Mouse (Mus musculus): ENCODE results near the gene Apof.

The Apof gene

DNA sequence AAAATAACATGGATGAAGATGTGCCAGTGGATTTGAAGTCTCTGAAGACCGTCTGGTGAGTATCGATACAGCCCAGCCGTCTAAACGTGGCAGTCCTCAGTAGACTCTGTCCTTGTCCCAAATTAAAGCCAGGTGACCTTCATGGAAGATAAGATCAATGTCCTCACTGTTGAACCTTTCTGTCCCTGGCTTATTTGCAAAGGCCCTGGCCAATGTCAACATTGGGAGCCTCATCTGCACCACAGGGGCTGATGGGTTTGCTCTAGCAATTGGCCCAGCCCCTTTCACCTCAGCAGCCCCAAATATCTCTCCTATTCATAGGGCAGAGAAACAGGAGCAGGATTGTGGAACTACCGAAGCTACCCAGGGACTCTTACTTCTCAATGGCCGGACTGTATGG is at the start of gene Apof:
TSS of gene Apof (plus strand) at position 301 of the 400 bp plus-strand sequence.
- no peak for DNase-seq

DNA sequence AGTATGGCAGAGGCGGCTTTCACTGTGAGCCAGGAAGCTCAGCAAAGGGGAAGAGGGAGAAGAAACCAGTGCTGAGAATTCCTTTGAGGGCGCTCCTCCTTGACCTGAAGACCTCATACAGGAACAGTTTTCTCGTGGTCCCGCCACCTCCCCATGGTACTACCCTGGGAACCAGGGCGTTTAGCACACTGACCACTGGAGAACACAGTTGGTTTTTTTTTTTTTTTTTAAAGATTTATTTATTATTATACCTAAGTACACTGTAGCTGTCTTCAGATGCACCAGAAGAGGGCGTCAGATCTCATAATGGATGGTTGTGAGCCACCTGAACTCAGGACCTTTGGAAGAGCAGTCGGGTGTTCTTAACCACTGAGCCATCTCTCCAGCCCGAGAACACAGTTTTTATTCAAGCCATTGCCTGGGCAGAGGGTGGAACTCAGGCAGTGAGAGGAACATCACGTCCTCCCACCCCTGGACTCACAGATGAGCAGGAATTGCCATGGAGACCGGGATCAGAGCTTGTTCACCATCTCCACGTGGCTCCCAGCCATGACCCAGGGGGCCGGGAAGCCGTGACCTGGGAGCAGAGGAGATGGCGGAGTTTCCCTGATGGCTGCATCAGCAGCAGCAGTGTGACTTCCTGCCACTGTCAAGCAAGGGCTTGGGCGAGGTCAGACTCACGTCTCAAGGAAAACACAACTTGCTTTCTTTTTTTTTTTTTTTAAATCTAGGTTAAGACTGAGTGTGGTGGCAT is 46.8 kb upstream of the Apof start:
- no peak for DNase-seq

DNA sequence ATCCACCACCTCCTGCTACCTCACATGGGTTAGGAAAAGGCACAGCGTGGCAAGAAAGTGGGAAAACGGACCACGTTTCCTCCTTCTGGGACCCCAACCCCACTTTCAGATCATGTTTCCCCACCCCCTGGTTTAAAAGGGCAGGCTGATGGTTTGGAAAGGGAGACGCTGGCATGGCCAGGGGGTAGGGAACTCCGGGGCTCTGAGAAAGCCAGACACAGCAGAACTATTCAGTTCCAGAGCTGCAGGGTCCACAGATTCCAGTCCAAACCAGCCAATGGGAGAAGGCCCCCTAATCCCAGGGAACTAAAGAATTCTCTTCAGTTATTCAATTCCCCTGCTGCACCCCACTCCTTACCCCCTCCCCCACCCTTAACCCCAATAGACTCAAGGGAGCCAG is 43.4 kb upstream of the Apof start:
- DNase-seq: no peak

DNA sequence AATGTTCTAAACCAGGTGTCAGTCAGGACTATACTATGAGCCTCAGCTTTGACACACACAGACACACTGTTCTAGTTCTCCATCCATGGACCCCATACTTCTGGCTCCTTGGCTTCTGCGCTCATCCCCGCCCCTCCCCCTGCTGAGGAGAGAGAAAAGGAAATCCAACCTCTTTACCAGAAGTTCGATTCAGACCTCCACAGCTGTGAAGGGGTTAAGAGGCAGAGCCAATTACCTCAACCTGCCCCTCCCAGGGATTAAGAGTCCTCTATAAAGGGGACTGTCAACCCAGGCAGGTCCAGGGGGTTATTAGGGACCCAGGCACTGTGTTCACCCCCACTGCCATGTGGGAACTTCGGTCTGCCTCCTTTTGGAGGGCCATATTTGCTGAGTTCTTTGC is 42.9 kb upstream of the Apof start, which contains the start of gene Mip:
TSS of gene Mip (plus strand) at position 301 of the 400 bp plus-strand sequence.
- no peak for DNase-seq

DNA sequence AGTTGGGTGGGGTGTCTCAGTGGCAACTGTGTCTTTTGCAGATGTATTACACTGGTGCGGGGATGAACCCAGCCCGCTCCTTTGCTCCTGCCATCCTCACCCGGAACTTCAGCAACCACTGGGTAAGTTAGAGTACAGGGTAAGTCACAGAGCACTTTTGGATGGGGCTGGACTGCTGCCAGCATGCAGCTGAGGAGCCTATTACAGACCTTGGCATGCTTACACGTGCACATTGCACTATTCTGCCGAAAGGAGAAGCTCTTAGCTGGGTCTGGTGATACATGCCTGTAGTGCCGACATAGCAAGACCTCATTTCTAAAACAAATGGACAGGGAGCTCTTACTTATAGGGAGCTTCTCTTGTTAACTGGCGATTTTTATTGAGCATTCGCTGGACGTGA is 40.9 kb upstream of the Apof start:
- no peak for DNase-seq

DNA sequence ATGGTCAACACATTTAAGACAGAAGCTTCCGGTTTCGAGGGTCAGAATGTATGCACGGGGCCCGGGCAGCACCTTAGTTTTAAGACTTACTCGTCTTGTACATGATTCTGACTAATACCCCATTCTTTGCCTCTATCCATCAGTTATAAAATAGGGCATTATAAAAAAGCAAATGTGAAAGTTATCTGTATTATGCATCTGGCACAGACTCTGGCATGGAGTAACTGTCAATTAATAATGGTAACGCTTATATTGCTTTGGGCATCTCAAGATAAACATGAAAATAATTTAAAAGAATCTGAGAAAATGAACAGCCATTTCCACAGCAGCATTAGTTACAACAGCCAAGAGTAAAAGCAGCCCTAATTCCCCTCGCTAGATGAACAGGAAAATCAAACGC is 40.5 kb upstream of the Apof start:
- no peak for DNase-seq

DNA sequence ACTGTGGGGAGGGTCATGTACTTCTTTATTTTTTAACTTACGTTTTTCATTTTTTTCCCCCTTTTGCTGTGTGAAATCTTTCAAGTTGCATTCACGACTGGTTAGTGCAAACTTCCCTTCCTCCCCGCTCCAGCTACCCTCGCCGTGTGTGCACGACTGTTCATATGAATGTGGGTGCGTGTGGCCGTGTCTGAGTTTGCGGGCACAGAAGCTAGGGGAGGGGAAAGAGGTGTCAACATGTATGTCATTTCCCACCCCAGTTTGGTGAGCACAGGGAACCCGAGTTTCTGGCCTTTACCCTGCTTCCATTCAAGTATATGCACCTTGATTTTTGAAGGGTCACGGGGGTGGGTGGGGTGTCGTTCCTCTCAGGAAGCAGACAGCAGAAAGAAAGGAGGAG is 37.9 kb upstream of the Apof start:
- no peak for DNase-seq

DNA sequence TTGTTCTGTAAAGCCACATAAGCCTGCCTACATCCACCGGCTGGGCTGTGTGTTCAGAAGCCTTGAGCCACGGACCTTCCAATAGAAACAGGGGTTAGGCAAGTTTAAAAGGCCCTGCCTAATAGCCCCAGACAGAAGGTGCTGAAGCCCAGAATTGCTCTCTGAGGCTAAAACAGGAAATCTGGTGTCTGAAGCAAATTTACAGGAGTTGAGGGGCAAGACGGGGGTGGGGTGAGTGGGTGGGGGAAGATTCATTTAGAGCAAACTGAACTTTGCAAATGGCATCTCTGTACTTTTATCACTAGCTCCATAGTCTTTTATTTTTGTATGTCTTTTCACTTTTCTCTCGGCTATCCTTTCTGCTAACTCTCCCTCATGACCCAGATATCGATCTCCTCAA is 37.3 kb upstream of the Apof start:
- DNase-seq: no peak

DNA sequence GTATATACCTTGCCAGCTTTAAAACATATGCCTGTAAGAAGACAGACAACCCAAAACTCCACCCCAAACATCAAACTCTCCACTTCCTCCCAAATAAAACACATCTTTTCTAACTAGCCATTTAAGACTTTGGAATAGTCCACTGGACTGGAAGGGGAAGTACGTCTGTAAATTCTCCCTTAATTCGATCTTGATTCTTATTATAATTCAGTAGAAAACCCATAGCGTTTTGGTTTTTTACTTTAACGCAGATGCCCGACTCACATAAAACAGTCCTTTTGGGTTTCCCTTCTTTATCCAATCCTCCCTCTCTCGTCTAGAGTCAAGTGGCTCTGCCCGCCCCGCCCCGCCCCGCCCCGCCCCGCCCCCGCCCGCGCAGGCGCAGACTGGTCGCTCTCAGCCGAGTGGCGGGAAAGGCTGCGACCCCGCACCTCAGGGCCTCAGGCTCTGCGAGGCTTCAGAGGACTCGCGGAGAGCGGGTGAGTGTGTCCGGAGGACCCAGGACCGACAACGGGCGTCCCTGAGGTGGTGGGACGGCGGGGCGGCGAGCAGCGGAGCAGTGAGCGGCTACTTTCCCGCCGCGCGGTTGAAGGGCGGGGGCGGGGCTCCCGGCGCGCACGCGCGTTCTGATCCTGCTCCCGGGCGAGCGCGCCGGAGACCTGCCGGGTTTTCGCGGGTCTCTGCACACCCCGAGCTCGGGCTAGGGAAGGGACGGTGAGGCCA is 36.6 kb upstream of the Apof start, which contains the start of gene Timeless:
TSS of gene Timeless (plus strand) at position 369 of the 723 bp plus-strand sequence.
- DNase-seq: peak; percentile 92 to 95

DNA sequence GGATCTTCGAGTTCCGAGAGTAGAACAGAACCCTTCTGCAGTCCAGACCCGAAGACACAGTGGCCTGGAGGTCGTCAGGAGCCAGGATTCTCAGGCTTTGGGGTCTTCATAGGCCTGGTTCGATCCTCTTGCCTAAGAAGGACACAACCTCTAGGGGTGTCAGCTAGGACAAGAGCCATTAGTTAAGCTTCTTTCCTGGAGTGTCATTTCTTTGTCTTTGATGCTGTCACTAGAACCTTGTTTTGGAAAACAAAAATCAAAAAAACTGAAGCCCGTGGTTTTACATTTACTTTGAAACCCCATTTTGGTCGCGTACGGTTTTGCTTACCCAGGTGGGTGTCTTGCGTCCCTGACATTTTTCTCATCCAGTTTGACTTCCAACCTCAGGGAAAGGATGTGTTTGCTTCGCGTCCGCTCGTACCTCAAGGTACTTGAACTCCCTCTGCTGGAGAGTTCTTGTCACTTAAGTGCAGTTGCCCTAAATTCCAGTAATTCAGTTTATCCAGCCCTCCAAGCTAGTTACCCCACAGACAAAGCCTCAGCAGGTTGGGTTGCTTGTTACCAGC is 36.0 kb upstream of the Apof start:
- peak; percentile 76 to 78 for DNase-seq

DNA sequence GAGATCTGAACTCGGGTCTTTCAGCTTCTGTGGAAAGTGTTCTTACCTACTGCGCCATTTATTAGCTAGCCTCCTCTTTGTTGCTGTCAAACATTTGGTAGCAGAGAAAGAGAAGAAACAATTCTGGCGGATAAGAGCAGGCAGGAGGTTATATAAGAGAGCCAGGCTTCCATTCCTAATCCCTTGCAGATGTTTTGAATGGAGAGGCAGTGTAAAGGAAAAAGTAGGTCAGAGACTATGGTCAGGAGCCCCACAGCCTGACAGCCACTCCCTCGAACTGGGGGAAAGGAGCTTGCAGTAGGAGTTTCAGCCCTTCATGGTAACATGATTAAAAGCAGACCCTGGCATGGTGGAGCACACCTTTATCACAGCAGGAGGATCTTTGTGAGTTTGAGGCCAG is 32.1 kb upstream of the Apof start:
- no peak for DNase-seq

DNA sequence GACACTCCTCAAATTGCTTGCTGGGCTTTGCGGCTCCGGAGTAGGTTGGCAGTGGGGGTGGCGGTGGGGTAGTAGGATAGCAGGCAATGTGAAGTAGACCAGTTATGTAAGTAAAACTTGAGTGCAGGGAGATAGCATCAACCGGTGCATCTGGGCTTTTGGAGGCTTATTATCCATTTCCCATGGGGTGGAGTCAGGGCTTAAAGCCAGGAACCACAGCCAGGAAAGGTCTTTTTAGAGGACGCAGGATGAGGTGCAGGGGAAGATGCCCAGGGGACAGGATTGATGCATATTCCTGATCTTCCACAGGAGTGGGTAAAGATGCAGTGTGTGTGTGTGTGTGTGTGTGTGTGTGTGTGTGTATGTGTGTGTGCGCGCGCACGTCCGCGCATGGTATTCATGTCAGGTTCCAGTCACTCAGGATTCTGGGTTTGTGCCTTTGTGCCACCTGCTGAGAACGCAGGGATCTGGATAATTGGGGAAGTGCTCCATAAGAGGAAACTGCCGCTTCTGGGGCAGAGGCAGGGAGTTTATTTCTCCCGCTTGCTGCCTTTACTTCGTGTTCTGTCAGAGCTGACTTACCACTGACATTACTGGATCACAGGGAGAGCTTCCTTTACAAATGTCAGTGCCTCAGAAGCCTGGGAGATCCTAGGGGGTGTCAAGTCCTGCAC is 30.5 kb upstream of the Apof start:
- DNase-seq: peak; percentile 33 to 55

DNA sequence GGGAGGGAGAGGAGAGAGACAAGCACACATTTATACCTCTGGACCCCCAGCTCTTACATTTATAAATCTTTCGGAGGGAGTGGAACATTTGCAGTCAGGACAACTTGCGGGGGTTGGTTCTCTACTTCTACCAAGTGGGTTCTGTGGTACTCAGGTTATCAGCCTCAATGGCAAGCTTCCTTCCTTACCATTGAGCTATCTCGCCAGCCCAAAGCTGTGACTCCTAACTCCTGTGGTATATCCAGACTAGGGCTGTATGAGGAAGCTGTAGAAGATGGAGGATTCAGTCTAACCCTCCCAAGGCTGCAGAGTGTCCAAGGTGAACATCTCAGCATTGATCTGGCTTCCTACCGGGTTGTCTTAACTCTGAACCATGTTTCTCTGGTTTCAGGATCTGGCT is 29.3 kb upstream of the Apof start:
- no peak for DNase-seq

DNA sequence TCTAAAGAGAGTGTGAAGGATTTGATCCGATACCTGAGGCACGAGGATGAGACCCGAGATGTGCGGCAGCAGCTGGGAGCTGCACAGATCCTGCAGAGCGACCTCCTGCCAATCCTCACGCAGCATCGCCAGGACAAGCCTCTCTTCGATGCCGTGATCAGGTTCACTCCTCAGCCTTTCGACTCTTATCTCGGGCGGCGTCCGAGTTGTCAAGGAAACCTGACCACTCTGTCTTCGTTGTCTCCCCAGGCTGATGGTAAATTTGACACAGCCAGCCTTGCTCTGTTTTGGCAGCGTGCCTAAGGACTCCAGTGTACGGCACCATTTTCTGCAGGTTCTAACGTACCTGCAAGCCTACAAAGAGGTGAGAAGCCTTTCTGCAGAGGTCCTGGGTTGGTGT is 28.3 kb upstream of the Apof start:
- no peak for DNase-seq

DNA sequence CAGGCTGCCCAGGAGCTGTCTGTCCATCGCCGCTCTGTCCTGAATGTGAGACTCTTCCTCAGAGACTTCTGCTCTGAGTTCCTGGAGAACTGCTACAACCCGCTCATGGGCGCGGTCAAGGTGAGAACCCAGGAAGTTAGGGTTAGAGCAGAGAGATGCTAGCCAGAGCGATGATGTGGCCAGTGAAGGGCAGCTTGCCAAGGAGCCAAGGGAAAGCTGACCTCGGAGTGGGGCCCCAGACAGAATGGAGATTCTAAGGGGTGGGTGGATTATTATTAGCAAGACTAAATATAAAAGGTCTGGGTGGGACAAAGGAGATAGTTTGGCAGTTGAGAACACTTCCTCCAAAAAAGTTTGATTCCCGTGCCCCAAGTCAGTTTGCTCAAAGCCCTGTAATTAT is 25.2 kb upstream of the Apof start:
- DNase-seq: no peak

DNA sequence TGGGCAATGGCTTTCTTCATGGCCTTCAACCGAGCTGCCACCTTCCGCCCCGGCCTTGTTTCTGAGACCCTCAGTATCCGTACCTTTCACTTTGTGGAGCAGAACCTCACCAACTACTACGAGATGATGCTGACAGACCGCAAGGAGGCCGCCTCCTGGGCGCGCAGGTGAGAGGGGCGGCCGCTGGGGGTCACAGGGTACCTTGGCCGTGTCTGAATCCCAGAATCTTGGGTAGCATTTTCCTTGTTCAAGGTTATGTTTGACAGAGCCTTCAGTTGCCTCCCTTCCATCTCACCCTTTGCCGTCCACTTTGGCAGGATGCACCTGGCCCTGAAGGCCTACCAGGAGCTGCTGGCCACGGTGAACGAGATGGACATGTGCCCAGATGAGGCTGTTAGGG is 24.4 kb upstream of the Apof start:
- no peak for DNase-seq

DNA sequence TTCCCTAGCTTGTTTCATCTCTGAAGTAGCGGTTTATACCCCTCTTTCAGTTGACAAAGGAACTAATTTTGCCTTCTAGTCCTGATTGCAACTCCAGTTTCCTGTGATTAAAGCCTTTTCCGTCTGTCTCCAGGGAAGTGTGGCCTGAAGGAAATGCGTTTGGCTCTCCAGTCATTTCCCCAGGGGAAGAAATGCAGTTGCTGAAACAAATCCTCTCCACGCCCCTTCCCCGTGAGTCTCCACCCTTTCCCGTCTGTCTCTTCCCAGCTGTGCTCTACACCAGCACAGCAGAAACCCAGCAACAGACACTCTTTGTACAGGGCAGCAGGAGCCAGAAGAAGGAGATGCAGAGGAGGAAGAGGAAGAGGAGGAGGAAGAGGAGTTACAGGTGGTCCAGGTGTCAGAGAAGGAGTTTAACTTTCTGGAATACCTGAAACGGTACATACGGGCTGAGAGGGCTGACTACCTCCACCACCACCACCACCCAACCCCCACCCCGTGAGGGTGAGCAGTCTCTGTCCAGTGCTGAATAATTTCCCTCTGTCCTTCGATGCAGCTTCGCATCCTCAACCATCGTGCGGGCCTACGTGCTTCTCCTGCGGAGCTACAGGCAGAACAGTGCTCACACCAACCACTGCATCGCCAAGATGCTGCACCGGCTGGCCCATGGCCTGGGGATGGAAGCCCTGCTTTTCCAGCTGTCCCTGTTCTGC is 21.3 kb upstream of the Apof start:
- DNase-seq: no peak

DNA sequence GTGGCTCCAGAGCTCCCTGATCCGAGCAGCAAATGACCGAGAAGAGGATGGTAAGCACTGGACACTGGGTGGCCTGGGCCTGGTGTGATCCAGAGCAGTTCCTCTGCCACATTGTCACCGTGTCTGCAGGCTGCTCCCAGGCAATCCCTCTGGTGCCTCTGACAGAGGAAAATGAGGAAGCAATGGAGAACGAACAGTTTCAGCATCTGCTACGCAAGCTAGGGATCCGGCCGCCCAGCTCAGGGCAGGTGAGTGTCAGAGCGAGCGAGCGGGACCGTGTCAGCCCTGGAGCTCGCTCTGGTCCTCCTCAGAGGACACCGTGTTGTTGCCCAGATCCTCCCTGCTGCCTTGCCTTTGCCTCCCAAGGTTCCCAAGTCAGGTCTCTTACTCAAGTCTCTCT is 17.9 kb upstream of the Apof start:
- DNase-seq: no peak

DNA sequence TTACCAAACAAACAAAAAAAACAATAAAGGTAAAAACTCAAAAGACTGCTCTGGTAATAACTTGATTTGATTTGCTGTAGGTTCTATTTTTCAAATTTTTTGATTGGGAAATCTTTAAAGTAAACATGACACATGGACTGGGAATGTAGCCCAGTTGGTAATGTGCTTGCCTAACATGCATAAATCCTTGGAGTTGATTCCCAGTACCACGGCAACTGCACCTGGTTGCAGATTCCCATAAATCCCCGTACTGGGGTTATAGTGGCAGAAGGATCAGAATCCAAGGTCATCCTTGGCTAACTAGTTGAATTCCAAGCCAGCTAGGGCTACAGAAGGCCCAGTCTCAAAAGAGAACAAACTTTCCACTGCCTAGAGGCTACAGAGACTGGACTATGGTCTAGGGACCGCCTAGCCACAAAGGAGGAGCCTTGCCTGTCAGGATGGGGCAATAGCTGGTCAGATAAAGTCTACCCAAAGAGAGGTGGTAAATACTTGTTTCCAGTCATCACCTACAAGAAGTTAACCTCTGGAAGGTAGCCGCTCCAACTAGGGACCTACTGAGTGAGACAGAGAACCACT is 14.7 kb upstream of the Apof start, which contains the start of gene Apon:
TSS of gene Apon (plus strand) at position 420 of the 579 bp plus-strand sequence.
- no peak for DNase-seq

DNA sequence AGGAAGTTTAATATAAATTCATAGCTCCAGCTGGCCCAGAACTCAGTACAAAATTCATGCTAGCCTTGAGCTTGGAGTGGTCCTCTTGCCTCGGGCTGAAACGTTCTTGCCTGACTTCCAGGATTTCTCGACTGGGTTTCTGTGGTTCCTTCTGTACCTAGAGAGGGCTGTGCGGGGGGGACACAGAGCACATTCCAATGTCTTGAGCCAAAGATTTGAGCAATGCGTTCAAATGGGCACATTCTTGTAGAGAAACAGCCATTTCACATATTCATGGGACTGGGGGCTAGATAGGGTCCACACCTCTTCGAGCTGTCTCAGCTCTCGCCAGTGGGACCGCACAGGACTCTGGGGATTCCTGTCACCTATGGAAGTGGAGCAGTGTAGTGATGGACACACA is 12.5 kb upstream of the Apof start:
- no peak for DNase-seq

DNA sequence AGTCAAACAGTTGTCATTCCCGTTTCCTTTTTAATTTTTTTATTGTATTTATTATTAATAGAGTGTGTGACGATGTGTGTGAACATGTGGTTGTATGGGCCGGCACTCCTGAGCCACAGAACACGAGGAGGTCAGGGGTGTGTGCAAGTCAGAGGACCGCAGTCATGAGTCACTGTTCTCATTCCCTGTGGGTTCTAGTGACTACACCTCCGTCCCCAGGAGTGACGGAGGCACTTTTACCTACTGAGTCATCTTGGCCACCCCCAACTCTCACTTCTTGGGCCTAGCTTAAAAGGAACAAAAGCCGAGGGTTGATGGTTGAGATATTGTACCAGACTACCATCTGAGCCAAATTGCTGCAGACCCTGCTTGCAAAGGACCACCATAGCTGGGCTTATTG is 12.1 kb upstream of the Apof start:
- no peak for DNase-seq

DNA sequence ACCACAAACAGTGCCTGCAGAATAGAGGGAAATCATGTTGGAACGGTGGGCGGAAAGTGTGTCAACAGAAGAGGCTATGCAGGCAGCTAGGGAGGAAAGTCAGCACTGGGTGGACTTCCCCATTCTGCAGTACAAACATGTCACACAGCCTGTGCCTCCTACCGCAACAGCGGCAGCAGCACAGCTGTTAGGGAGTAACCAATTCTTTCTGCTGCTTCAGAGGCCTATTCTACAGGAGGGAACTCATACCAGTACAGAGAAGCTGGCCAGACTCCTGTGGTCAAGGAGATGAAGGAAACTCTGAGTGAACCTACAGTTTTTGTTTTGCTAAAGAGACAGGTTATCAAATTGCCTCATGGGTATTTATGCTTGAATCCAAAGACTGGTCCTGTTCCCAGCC is 9.5 kb upstream of the Apof start:
- DNase-seq: no peak

Data from cerebellum, postnatal 14 days (tissue).